Mouse (Mus musculus) limb, embryonic 14.5 days (tissue): ENCODE data around the gene Ostf1. TPM values are rescaled to one million over a fixed set of nuclear protein-coding genes. Genes with fewer than 3 reads are reported as not detected.

Source experiments
- ATAC-seq: fragments of 200-750 bp; cut with Nextera tagmentation; 2 replicates; pipeline ENCODE4 v1.8.0; 2017; ENCODE audit warnings: low read depth, moderate number of reproducible peaks, moderate TSS enrichment; ENCODE audit not compliant: low FRiP score
- DNase-seq: peaks from one replicate; pipeline ENCODE4 v3.0.0-alpha.2; 2015; ENCODE audit warnings: low spot score
- H3K27ac ChIP-seq: fragments of 300-500 bp; sonication (generic); replicated peaks from 2 replicates; pipeline ENCODE4 v1.5.1; 2014; ENCODE audit warnings: low read depth, mild to moderate bottlenecking, low read length, moderate library complexity, mixed read lengths
- H3K27me3 ChIP-seq: fragments of 300-500 bp; sonication (generic); 2 replicates; pipeline ENCODE4 v1.6.1; 2014; ENCODE audit warnings: low read length, mixed read lengths; ENCODE audit not compliant: control insufficient read depth, insufficient read depth
- H3K36me3 ChIP-seq: fragments of 300-500 bp; sonication (generic); 2 replicates; pipeline ENCODE4 v1.6.1; 2014; ENCODE audit warnings: mild to moderate bottlenecking, low read length, moderate library complexity, mixed read lengths; ENCODE audit not compliant: control insufficient read depth, insufficient read depth
- H3K4me1 ChIP-seq: fragments of 300-500 bp; sonication (generic); 2 replicates; pipeline ENCODE4 v1.6.1; 2014; ENCODE audit warnings: antibody characterized with exemption, low read length, mixed read lengths; ENCODE audit not compliant: control insufficient read depth, insufficient read depth
- H3K4me2 ChIP-seq: fragments of 300-500 bp; sonication (generic); replicated peaks from 2 replicates; pipeline ENCODE4 v1.6.1; 2014; ENCODE audit warnings: low read depth, mild to moderate bottlenecking, low read length, moderate library complexity; ENCODE audit not compliant: severe bottlenecking
- H3K4me3 ChIP-seq: fragments of 300-500 bp; sonication (generic); replicated peaks from 2 replicates; pipeline ENCODE4 v1.5.1; 2014; ENCODE audit warnings: low read length
- H3K9ac ChIP-seq: fragments of 300-500 bp; sonication (generic); 2 replicates; pipeline ENCODE4 v1.6.1; 2014; ENCODE audit warnings: mild to moderate bottlenecking, low read depth, low read length, moderate library complexity; ENCODE audit not compliant: severe bottlenecking
- H3K9me3 ChIP-seq: fragments of 300-500 bp; sonication (generic); 2 replicates; pipeline ENCODE4 v1.6.1; 2016; ENCODE audit warnings: low read length; ENCODE audit not compliant: control insufficient read depth
- POLR2A ChIP-seq: fragments of 200-500 bp; IDR thresholded peaks from 2 replicates; pipeline ENCODE4 v1.8.0; 2012; ENCODE audit warnings: inconsistent platforms, mild to moderate bottlenecking, moderate library complexity, borderline replicate concordance; ENCODE audit not compliant: insufficient read depth, insufficient read length; ENCODE audit errors: extremely low read depth
- WGBS: fragments of 180-500 bp; shearing (Covaris S2); extraction: QIAGEN DNeasy Blood & Tissue Kit; methylation state at CpG from one replicate; pipeline ENCODE4 v1.1.7; 2014; 5-methylcytosine and 5-hydroxymethylcytosine counted together
- polyA plus RNA-seq, 2 experiments: library from polyadenylated mRNA; depleted of rRNA in 1 of 2; stranded (reverse) in 1 of 2; unstranded in 1 of 2; fragments of >200 nt; fragmentation: Nextera tagmentation in 1 of 2; extraction: Ambion mirVana in 1 of 2; gene quantifications; 2 replicates each; pipeline versions ENCODE4 v1.2.1 to v1.2.3; 2012 to 2014

The Ostf1 gene
- polyA plus RNA-seq, 2 experiments, result 51.6 to 108 TPM

DNA sequence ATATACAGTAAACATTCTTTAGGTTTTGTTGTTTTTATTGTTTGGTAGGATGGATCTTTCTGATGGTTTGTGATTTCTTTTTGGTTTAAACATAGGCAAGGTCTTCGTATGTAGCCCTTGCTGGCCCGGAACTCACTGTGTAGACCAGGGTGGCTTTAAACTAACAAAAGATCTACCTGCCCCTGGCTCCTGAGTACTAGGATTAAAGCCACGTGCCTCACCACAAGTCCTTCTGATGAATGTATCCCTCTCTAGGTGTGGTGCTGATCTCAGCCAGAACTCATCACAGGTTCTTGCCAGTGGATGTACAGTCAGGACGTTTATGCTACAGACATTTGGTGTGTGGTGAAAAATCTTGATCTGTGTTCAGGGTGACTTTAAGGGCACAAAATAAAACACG lies 6.3 kb upstream of the Ostf1 start:
- Histone ChIP-seq H3K9me3 (no peaks in the 10 kb centered on the region), H3K36me3 (no peaks in the 10 kb centered on the region), H3K27me3 (no peaks in the 10 kb centered on the region), H3K27ac (no peak overlapping the region), H3K4me3 (no peak overlapping the region), H3K4me1 (no peaks in the 10 kb centered on the region; the same call in 1 of the 2 replicates), H3K9ac (no peak overlapping the region), H3K4me2 (no peak overlapping the region)
- no peak for TF ChIP-seq POLR2A
- ATAC-seq (no peak), DNase-seq (no peak)
- 71% methylated on average over 5 of the region's 5 CpGs for WGBS

DNA sequence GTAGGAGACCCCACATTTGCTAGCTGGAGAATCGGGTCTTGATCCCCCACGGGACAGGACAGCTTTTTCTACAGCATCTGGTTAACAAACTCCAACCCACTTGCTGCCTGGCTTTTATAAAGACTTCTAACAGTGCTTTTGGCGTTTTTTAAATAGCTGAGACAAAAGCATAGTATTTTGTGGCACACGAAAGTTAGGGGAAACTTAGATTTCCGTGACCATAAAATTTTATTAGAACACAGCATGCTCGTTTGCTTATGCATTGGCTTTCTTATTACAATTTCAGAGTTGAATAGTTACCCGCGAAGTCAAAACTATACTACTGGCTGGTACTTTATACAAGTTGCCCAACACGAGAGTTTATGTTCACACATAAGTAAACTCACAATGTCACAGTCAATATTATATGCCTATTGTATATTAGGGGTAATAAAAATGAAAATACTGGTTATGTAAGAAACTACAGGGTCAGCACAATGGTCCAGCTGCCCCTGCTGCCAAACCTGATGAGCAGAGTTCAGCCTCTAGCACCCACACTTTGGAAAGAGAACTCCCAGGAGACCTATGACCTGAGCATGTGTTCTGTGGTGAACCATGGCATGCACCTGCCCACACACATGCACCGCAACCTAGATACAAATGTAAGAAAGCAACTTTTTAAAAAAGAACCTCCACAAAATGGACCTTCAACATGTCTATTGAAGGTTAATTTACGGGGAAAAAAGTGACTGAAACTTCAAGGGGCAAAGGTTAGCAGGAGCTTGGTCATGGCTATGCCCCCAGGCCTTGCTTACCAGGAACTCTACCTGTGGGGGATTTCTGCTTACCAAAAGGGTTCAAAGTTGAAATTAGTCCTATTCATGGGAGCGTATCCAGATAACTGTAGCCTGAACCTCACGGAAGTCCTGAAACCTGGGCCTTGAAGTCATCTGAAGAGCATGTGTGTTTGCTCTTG lies 885 bp upstream of the Ostf1 start:
- peak overlapping the region; percentile 78 for H3K4me3 ChIP-seq
- no peaks in the 10 kb centered on the region for H3K9me3 ChIP-seq
- H3K4me2 ChIP-seq, result peak overlapping the region; percentile 83
- no peaks in the 10 kb centered on the region for H3K27me3 ChIP-seq
- DNase-seq (no peak), ATAC-seq (no peak)
- TF ChIP-seq POLR2A, result no peak
- H3K4me1 ChIP-seq, result peaks cover 7% of the 10 kb centered on the region; the same call in 1 of the 2 replicates
- 42% methylated on average over 13 of the region's 13 CpGs for WGBS
- H3K27ac ChIP-seq, result no peak overlapping the region
- no peaks in the 10 kb centered on the region for H3K36me3 ChIP-seq
- peak overlapping the region; percentile 65 for H3K9ac ChIP-seq

DNA sequence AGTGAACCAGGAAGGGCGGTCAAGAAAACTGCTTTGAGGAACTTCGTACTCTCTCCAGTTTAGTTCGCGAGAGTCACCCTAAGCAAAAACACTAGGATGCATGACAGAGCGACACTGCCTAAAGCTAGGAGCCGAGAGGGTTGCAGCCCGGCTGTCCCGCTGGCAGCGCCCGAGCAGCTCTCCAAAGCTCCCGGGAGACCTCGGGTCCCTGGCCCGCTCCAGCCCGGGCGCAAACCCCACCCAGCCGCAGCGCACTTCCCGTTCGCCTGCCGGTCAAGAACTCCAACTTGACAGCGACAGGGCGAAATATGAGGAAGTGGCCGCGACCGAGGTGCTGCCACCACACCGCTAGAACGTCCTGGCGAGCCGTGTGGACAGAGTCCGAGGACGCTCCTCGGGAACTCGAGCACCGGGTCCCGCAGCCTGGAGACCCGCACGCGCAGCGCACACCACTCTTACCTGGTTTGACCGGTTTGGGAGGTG lies 421 bp downstream of the Ostf1 start:
- Histone ChIP-seq H3K27ac (peak overlapping the region; percentile 70; the same call in 1 of the 2 replicates), H3K9ac (peak overlapping the region; percentile 65), H3K4me2 (peak overlapping the region; percentile 83), H3K4me3 (peak overlapping the region; percentile 78), H3K4me1 (peaks cover 7% of the 10 kb centered on the region; the same call in 1 of the 2 replicates), H3K9me3 (no peaks in the 10 kb centered on the region), H3K36me3 (no peaks in the 10 kb centered on the region), H3K27me3 (no peaks in the 10 kb centered on the region)
- under 1% methylated on average over 30 of the region's 40 CpGs for WGBS
- DNase-seq (peak; percentile 26), ATAC-seq (peak; percentile 23; the same call in 1 of the 2 replicates)
- no peak; the same call in 1 of the 2 replicates for TF ChIP-seq POLR2A

DNA sequence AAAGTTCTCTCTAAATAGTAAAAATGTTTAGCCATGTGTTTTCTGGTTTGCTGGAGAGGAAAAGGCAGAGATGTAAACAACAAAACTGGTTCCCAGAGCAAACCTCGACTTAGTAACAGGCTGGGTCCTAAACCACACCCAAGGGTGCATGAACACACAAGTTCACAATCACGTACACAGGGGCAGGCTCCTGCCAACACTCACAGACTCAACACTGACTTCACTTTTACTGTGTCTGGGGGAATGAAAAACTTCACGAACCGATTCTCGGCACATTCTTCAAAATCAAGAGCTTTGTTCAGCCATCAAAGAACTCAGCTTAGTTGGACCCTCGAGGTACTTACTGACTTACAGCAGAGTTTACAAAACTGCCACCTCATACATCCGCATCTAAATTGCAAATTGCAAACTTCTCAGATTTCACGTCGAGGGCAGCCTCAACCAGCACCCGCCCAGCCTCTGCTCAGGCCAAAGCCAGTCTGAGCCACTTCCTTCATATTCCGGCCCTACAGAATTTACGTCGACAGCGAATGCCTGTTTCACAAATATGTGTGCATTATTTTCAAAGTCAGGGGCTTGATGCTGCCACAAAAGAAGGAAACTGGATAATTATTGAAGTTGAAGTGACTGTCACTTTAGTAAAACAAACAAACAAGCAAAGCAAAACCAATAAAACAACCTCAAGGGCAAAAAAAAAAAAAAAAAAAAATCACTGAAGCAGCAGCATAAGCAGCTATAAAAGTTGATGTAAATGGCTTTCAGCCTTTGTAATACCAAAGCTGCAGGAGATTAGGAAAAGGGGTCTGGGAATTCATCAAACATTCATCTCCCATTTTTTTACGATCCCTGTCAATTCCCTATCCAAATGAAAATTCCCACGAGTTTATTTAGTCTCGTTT lies 1.2 kb downstream of the Ostf1 start:
- Histone ChIP-seq H3K4me3 (peak overlapping the region; percentile 78), H3K9ac (peak overlapping the region; percentile 65), H3K27ac (no peak overlapping the region), H3K4me1 (peaks cover 7% of the 10 kb centered on the region; the same call in 1 of the 2 replicates), H3K36me3 (no peaks in the 10 kb centered on the region), H3K27me3 (no peaks in the 10 kb centered on the region), H3K4me2 (peak overlapping the region; percentile 83), H3K9me3 (no peaks in the 10 kb centered on the region)
- no peak for DNase-seq
- WGBS, result 5% methylated on average over 17 of the region's 17 CpGs
- no peak for ATAC-seq
- TF ChIP-seq POLR2A, result no peak

DNA sequence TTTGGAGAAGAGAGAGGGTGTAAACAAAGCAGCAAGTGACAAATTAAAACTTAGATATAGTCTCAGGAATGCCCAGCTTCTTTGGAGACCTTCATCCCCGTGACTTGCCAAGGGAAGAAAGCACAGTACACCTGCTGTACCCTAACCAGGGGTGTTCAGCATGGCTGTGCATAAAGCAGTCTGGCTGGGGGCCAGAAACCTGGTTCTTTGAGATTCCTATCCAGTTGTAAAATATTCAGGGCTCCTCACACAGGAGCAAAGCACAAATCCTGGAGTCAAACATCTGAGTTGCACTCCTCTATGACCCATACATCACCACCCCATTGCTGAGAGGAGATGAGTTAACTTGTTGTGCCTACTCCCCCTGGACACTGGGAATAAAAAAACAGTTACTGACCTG lies 2.0 kb downstream of the Ostf1 start:
- Histone ChIP-seq H3K4me1 (peaks cover 7% of the 10 kb centered on the region; the same call in 1 of the 2 replicates), H3K27me3 (no peaks in the 10 kb centered on the region), H3K4me3 (no peak overlapping the region), H3K9ac (no peak overlapping the region), H3K27ac (no peak overlapping the region), H3K36me3 (no peaks in the 10 kb centered on the region), H3K4me2 (0 out of 2 replicates have a peak overlapping the region, but pooled peaks have one; percentile 83), H3K9me3 (no peaks in the 10 kb centered on the region)
- 42% methylated on average over 1 of the region's 1 CpGs for WGBS
- TF ChIP-seq POLR2A, result no peak
- ATAC-seq (no peak), DNase-seq (peak; percentile 52)
